Mouse (Mus musculus): ENCODE results near the gene Gng11.

Gene Gng11

GRCm38 (mm10) chr6:4003890-4004306 lies at the start of gene Gng11:
Gene Gng11 (plus strand): TSS chr6:4003904.
- DNase-seq (ENCODE audit: low spot score): peak; percentile 43

DNA sequence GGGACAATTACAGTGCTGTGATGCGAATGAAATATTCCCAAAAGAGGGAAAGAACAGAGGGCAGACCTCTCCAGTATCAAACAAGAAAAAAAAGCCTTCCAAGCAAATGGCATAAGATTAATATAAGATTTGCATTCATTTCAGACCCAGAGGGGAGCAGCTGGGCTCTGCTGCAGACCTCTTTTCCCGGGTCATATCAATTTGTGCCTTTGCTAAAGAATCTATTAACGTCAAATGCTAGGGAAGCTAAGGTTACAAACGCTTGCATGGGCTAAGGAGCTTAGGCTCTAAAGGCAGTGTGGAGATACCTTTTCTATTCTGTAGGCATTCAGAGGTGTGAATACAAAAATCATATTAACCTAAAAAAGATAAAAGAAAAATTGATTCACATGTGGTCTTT lies 48.7 kb upstream of the Gng11 start:
- DNase-seq (ENCODE audit: low spot score): no peak

DNA sequence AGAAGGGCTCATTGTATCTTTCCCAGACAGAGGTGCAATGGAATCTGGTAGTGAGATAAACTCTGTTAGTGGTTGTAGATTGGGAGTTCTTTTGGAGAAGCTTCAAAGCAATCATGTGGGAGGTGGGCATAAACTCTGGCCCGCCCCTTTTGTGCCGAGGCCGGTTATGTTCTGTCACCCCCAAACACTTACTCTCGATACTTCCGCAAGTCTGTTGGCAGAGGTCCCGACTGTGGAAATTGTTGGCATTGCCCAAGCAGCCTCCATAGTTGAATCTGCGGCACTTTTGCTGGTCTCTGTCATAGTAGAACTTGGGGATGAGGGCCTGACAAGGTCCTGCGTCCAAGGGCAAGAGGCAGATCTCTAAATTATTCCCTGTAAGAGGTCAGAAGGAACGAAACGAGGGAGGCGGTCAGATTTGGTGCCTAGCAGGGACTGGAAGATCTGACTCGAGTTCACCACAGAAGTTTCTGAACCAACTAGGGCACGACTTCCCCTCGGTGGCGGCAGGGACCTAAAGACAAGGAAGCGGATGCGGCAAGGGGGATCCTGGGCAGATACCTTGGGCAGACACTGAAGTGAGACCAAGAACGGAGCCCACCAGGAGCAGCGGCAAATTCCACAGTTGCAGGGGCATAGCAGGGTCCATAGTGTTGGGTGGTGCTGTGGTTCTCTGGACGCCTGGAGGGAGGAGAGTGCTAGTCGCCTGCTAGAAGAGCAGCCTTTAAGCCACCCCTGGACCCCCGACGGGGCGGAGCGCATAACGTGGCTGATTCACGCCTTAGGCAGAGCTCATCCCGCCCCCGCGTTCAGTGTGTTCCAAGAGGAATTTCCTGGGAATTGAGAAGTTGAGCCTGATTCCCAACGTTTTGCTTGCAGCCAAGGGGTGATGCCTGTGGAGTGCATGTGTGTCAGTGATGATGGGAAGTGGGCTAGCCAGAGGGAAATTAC lies 35.8 kb upstream of the Gng11 start:
- peak; percentile 3 for DNase-seq (ENCODE audit: low spot score)

DNA sequence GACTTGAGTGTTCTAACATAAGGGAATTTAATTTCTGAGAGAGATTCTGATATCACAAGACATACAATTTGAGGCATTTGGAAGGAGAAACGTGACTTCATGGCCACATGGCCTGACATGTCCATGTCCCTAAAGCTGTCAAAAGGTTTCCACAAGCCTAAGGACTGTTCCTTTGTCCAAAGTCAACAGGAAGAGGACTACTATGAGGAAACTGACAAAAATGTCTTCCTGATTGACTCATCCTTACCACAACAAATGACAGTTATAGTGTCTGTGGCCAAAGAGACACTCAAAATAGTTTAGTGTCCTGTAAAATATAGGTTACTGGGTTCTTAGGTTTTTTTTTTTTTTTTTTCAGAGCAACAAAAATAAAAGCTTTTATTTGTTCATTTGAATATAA lies 30.0 kb upstream of the Gng11 start:
- no peak for DNase-seq (ENCODE audit: low spot score)

DNA sequence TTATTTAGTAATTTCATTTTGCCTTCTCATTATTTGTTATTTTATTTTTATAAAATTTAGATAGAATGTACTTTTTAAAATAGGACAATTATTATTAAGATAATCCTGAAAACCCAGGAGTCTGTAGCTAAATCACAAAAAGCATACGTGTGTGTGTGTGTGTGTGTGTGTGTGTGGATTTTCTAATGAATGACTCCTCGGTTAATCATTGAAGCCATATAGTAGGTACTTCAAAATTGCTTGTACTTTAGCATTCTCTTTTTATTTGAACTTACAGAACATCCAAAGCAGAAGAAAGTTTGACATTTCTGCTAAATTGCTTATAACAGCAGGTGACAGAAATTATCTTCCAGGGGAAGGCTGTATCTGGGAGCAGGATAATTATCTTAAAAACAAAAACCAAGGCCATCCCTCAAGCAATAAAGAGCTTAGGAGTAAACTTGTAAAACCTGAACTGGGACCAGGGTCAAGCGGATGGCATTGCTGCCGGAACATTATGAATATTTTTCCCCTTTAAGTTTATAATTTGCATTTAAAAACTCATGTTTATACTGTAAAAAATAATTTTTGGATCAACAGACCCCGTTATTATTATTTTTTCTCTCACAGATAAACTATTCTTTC lies 20.9 kb upstream of the Gng11 start:
- no peak for DNase-seq (ENCODE audit: low spot score)

DNA sequence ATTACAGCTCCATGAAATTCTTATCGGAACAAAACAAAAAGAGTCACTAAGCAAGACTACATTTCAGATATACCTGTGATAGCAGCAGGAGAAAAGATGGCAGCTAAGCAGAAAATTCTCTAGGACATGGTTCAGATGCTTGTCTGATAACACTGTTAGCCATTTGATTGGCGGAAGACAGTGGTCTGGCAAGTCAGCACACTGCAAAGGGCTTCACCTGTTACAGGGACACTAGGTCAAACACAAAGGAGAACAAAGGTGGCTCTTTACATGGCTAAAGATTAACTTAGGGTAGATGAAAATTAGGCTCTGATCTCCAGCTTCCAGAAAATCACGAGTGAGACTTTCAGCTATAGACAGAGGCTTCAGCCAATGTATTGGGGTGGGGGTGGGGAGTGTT lies 15.0 kb upstream of the Gng11 start, which contains the start of gene Tfpi2:
Tfpi2 (minus strand) TSS at position 170 of the 400 bp plus-strand sequence.
- DNase-seq (ENCODE audit: low spot score): no peak

- DNase-seq (ENCODE audit: low spot score): no peak
Measured at GRCm38 (mm10) chr6:3993492-3993891, 10.2 kb upstream of the Gng11 start, which contains the start of gene Gngt1. Gene Gngt1 (plus strand): TSS chr6:3993792.

DNA sequence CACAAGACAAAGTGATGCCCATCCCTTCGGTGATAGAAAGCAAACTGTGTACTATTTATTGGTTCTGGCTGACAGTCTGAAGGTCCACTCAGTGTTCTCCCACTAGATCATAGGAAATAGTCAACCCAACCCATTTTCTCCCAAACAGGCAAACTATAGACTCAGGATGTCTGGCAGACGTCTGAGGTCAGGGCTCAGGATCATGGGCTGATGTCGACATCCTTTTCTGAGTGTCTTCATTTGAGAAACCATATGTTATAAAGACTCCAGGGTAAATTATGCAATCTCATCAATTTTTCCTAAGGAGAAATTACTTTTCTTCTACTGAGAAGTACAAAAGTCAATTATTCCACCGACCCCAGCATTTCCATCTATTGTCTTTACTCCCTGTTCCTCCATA lies 5.6 kb upstream of the Gng11 start:
- DNase-seq (ENCODE audit: low spot score): no peak

GRCm38 (mm10) chr6:3999296-3999695 lies 4.4 kb upstream of the Gng11 start:
- no peak for DNase-seq (ENCODE audit: low spot score)

- DNase-seq (ENCODE audit: low spot score): no peak
Measured at GRCm38 (mm10) chr6:4000716-4001115, 3.0 kb upstream of the Gng11 start.

DNA sequence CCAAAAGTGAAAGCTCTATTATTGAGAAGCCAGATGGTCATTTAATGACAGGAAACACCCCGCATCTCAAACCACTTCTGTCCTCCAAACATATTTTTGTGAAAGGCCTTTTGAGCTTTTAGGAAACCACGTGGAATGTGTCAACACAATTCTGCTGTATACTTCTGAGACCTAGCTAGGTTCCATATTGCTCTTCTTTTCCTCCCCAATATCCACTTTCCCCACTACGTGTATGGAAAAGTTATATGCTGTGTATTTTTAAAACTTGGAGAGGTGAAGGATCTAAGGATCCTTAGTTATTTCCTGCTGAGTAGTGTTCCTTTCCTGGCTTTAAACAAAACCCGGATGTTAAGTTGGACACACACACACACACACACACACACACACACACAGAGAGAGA lies 259 bp upstream of the Gng11 start:
- no peak for DNase-seq (ENCODE audit: low spot score)

DNA sequence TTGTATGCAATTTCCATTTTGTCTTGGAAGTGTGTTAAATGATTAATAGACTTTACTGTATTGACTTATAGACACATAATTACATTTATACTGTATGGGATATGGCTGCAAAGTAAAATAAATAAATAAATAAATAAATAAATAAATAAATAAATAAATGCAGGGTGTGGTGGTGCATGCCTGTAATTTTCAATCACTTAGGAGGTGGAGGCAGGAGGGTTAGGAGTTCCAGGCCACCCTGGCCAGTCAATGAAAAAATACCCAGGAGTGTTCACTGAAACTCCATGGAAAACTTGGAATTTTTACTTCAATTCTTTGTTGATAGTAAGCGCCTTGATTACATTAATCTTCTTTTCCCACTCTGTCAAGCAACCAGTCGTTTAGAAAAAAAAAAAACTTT lies 1.1 kb downstream of the Gng11 start:
- no peak for DNase-seq (ENCODE audit: low spot score)

DNA sequence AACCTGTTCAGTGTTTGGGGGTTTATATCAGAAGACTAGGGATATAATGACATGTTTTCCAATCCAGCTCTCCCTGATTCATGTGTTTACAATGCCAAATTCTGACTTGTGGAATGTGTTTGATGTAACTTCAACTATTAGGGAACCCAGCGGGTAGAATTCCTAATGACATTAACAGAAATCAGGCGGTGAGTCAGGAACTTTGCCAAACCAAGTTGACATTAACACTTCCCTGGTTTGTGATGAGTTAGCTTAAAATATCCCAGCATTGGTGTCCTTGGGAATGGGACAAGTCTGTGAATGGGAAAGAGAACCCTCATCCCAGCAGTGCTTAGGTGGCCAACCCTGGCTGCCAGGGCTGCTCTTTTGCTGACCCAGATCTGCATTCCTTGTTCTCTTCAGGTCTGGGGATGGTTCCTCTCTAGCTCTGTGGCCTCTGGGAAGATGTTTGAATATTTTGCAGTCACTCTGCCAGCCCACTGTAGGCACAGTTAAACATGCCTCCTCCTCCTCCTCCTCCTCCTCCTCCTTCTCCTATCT lies 4.9 kb downstream of the Gng11 start:
- no peak for DNase-seq (ENCODE audit: low spot score)

GRCm38 (mm10) chr6:4009548-4009947 lies 5.8 kb downstream of the Gng11 start:
- DNase-seq (ENCODE audit: low spot score): no peak

- DNase-seq (ENCODE audit: low spot score): no peak
Measured at GRCm38 (mm10) chr6:4022645-4023044, 18.9 kb downstream of the Gng11 start.

DNA sequence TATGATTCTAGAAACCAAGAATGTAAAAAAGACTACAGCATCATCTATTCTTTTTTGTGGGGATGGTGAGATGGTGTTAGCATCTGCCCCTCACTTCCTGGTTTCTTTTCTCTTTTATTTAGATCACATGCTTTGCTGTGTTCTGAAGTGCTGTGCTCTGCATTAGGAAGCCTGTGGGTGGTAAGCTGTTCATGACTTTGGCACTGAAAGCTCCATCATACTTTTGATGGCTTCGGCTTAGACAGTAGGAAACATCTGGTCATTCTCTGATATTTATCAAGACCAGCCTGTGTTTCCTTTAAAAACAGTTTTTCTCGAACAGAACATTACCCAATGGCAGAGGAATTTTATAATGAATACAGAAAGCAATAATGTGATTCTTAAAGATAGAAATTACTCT lies 22.7 kb downstream of the Gng11 start:
- no peak for DNase-seq (ENCODE audit: low spot score)

DNA sequence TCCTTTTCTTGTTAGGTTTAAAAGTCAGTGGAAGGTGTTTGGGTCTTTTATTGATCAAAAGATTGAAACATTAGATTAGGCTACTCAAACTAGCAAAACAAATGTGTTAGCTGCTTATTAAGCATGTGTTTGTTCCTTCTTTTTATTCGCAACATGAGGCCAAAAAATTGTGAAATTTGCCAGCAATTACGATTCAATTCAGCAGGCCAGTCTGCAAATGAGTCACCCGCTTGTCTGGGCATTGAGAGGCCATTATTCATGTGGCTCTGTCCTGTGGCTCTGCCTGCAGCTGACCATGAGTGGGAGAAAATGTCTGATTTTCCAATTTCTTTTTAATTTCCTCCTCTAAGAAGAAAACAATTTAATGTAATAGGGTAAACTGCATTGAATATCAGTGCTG lies 27.3 kb downstream of the Gng11 start:
- DNase-seq (ENCODE audit: low spot score): no peak

DNA sequence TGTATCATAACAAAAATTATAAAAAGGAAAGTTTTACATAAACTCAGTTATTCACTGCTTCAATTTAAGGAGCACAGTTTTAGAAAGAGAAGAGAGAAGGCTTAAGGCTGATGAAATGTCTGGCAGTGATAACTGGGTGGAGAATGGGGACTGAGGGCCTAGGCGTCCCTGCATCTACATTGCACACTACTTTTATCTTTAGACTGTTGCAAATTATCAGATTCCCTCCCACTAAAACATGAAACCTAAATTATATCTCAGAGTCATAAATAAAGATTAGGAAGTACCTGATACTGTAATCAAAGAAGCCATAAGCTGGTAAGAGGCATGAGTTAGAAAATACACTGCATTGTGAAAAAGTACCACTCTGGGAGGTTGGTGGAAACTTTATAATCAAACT lies 38.1 kb downstream of the Gng11 start:
- no peak for DNase-seq (ENCODE audit: low spot score)

DNA sequence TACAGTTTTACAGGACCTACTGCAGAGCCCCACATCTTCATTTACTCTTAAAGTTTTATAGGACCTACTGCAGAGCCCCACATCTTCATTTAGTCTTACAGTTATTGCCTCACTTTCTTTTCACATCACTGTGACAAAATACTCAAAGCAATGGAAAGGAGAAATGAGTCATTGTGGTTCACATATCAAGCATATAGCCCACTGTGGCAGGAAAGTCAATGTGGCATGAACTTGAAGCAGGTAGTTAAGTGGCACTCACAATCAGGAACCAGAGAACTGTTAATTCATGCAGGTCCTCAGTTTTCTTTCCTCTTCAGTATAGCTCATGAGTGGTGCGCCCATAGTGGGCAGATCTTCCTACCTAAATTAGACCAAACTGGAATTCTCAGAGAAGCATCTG lies 43.5 kb downstream of the Gng11 start:
- DNase-seq (ENCODE audit: low spot score): no peak

DNA sequence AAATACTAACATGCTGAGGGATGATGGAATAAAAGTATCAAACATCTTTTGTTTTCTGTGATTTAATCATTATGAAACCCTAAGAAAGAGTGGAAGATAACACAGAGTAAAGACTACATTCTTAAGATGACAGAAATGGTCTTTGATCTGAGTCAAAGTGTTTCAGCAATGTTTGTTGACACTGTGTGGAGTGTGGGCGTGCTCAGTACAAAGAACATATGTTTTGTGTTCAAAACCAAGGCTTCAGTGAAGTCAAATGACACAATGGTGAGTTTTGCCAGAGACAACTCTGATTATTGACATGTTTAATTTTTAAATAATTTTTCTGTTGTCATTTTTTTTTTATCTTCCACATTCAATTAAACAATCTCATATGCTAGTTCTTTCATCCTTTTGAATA lies 49.1 kb downstream of the Gng11 start:
- DNase-seq (ENCODE audit: low spot score): no peak

DNA sequence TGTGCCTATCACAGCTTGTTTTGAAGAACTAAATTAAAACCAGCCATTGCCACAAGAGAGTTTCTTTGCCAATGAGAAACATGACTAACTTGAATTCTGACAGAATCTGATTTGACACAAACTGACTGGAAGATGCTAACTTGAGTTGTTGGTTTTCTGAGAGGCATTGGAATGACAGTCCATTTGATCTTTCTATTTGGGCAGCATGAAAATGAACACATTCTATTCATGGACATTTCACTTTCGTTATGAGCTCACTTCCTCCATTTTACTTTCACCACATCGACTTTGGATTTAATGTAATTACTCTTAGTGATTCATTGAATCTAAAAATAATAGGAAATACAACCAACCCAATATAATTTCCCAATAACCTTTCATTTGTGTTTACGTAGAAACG lies 50.7 kb downstream of the Gng11 start:
- DNase-seq (ENCODE audit: low spot score): no peak
